Mouse (Mus musculus) left cerebral cortex, adult 6 months (tissue): Measurements from ENCODE around the gene Mgst1. TPM values are rescaled to one million over a fixed set of nuclear protein-coding genes. Genes with fewer than 3 reads are reported as not detected.

Experiments used
- long read RNA-seq, 2 experiments: library from polyadenylated mRNA; unstranded; transcript quantifications; one replicate each; pipeline ENCODE4 v2.0.0; 2019 to 2020
- polyA plus RNA-seq: library from polyadenylated mRNA; unstranded; fragments of <200 nt; fragmentation: Nextera tagmentation; gene quantifications from 2 replicates; pipeline ENCODE4 v1.2.3, GENCODE M21; 2021

Mgst1 gene
- 35.9 and 51.9 TPM in 2 replicates for polyA plus RNA-seq
- long read RNA-seq, experiment 1, transcript Mgst1-201 (4 exons, 1,167 nt): major isoform, 12 of 12 reads
- long read RNA-seq, experiment 1, partial matches to known transcripts: 0 of 12 reads
- long read RNA-seq, experiment 1, other reads (novel, unspliced or antisense): 0 of 12 reads
- long read RNA-seq, experiment 2, transcript Mgst1-201 (4 exons, 1,167 nt): major isoform, 22 of 24 reads
- long read RNA-seq, experiment 2, partial matches to known transcripts: 1 of 24 reads
- long read RNA-seq, experiment 2, other reads (novel, unspliced or antisense): 1 of 24 reads

DNA sequence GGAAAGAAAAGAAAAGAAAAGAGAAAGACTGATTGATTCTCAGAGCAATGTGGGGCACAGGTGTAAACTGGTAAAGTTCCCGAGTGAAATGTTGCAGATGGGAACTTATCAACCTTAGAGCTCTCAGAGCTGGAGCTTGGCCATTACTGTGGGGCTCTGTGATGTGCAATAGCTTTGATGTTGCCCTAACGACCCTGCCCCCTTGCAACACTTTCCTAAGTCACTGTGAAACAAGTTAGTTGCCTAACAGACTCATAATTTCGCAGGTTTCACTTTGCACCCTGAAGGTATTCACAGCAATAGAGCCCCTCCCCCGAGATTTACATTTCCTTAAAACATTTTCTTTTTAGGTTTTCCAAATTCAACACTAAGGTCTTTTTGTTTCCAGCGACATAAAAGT, at the start of gene Mgst1:
TSS of gene Mgst1 (plus strand) at position 387 of the 400 bp plus-strand sequence.

Other genes with a start within 250 kb of the Mgst1 start
- 0.40 TPM in 1 of 2 replicates, not detected in the other for gene Slc15a5, start 60.4 kb upstream of the Mgst1 start, polyA plus RNA-seq